In genomic region chr9:78547742-78548141, GRCm38 (mm10) we compare ENCODE assay signal across 16 mouse cellular contexts. TPM values are rescaled to one million over a fixed set of nuclear protein-coding genes. Genes with fewer than 3 reads are reported as not detected.
DNase-seq lines count a peak whose midpoint lies in the region; ATAC-seq and TF ChIP-seq lines count a peak whose summit lies in the region.
"Had no signal": no experiment of that assay in that cellular context is flagged by ENCODE, and none has a peak within 500 bp of the region (broad histone marks: within the 10 kb centered on the region; RNA-seq: fewer than 3 reads in every experiment).

No protein-coding gene starts in this region.

- intact Hi-C loops in left cerebral cortex, postnatal 36 days (cut with DNase I), result no loop called here

- H3K4me3 ChIP-seq in liver, embryonic 12.5 days, result no peak overlapping the region
- no peak overlapping the region for H3K4me3 ChIP-seq in liver, postnatal 0 days (ENCODE audit: low read depth, low read length)
- H3K4me3 ChIP-seq: heart, embryonic 13.5 days; hindbrain, embryonic 15.5 days; liver, embryonic 13.5 days; midbrain, embryonic 10.5 days; neural tube, embryonic 12.5 days had no signal

- POLR2A ChIA-PET in Patski (lab: Charles Lee), result no interaction called here

- in situ Hi-C loops in Patski (cut with MboI; ENCODE audit: low pct_unique_long_range_greater_than_20kb), result loop anchor here (25.0 kb wide), 1 partner anchor 185 kb away; the partner anchor contains the start of genes Dppa5a and Gsta2

- no peak overlapping the region for H3K27ac ChIP-seq in liver, embryonic 12.5 days
- H3K27ac ChIP-seq in liver, postnatal 0 days (ENCODE audit: low read depth), result no peak overlapping the region
- H3K27ac ChIP-seq: heart, embryonic 13.5 days; hindbrain, embryonic 15.5 days; liver, embryonic 13.5 days; midbrain, embryonic 10.5 days; neural tube, embryonic 12.5 days had no signal

- H3K27me3 ChIP-seq in liver, embryonic 12.5 days (replicated peaks), result no peaks in the 10 kb centered on the region
- no peaks in the 10 kb centered on the region for H3K27me3 ChIP-seq in Patski
- H3K27me3 ChIP-seq in liver, postnatal 0 days (ENCODE audit: insufficient read depth, low read length), result no peaks in the 10 kb centered on the region
- H3K27me3 ChIP-seq: heart, embryonic 13.5 days; hindbrain, embryonic 15.5 days; liver, embryonic 13.5 days; neural tube, embryonic 12.5 days had no signal

- CTCF ChIA-PET in Patski (lab: Charles Lee), result interaction anchor here (0.7 to 3.3 kb wide), 6 partner anchors 10 to 69 kb away, joined by 3 to 14 read pairs (median 4); partner anchors contain the start of gene Slc17a5

- H3K9ac ChIP-seq in liver, embryonic 12.5 days, result no peak overlapping the region
- no peak overlapping the region for H3K9ac ChIP-seq in liver, postnatal 0 days (replicated peaks)
- H3K9ac ChIP-seq: heart, embryonic 13.5 days; hindbrain, embryonic 15.5 days; liver, embryonic 13.5 days; neural tube, embryonic 12.5 days had no signal

- no peaks in the 10 kb centered on the region for H3K9me3 ChIP-seq in liver, embryonic 12.5 days (replicated peaks)
- H3K9me3 ChIP-seq in liver, postnatal 0 days (ENCODE audit: low read length), result no peaks in the 10 kb centered on the region
- H3K9me3 ChIP-seq: hindbrain, embryonic 15.5 days; liver, embryonic 13.5 days had no signal

- no peak for TF ChIP-seq EP300 in liver, postnatal 0 days (IDR thresholded peaks at IDR 0.05; ENCODE audit: low read depth)

- H3K4me2 ChIP-seq in liver, embryonic 12.5 days, result no peak overlapping the region
- H3K4me2 ChIP-seq in liver, postnatal 0 days (ENCODE audit: low read depth, low read length), result no peak overlapping the region
- H3K4me2 ChIP-seq: heart, embryonic 13.5 days; hindbrain, embryonic 15.5 days; liver, embryonic 13.5 days; neural tube, embryonic 12.5 days had no signal

- peak; percentile 46 for TF ChIP-seq CTCF in Patski (IDR thresholded peaks at IDR 0.05)
- TF ChIP-seq CTCF in liver, postnatal 0 days (IDR thresholded peaks at IDR 0.05; ENCODE audit: low read depth), result peak; percentile 61

- no peaks in the 10 kb centered on the region for H3K36me3 ChIP-seq in liver, embryonic 12.5 days
- no peaks in the 10 kb centered on the region for H3K36me3 ChIP-seq in liver, postnatal 0 days (replicated peaks; ENCODE audit: insufficient read depth, low read length)
- H3K36me3 ChIP-seq: liver, embryonic 13.5 days had no signal

- peak; percentile 21 for DNase-seq in embryo, embryonic 10 days (ENCODE audit: low spot score)
- DNase-seq in embryo, embryonic 9.5 days (ENCODE audit: extremely low spot score), result no peak
- DNase-seq in liver (peak; percentile 42), Patski (ENCODE audit: low read depth, low spot score) (no peak)
- no peak for DNase-seq in liver, postnatal 0 days
- DNase-seq in left cerebral cortex, postnatal 36 days (ENCODE audit: low spot score in 2 of 2), result no peak
- DNase-seq: adrenal gland, postnatal 25 days; B cell, adult 2 months; cerebellum, adult 11-12 months; liver, embryonic 13.5 days had no signal

- WGBS in liver, embryonic 12.5 days (ENCODE audit: insufficient replicate concordance), result 79% methylated on average over 12 of the region's 12 CpGs
- WGBS in liver, postnatal 0 days (ENCODE audit: insufficient replicate concordance), result 88% methylated on average over 12 of the region's 12 CpGs

- H3K4me1 ChIP-seq in liver, embryonic 12.5 days, result no peaks in the 10 kb centered on the region
- no peaks in the 10 kb centered on the region for H3K4me1 ChIP-seq in liver, postnatal 0 days (ENCODE audit: insufficient read depth)
- H3K4me1 ChIP-seq: heart, embryonic 13.5 days; hindbrain, embryonic 15.5 days; liver, embryonic 13.5 days; midbrain, embryonic 10.5 days; neural tube, embryonic 12.5 days had no signal

- ATAC-seq in liver, embryonic 12.5 days, result no peak
- peak; percentile 54 for ATAC-seq in Patski
- no peak for ATAC-seq in liver, postnatal 0 days
- no peak for ATAC-seq in frontal cortex, adult (ENCODE audit: low TSS enrichment)

RNA-seq across cellular contexts. Expression of gene Slc17a5, which starts 40.1 kb away (rescaled TPM):
- 5.6 and 6.0 TPM in 2 replicates for polyA plus RNA-seq in liver, embryonic 12.5 days (2016; fragmentation: Nextera tagmentation; extraction: Ambion mirVana)
- polyA plus RNA-seq in Patski (2021), result 29.9 TPM
- 5.2 and 6.2 TPM in 2 replicates for polyA plus RNA-seq in liver, postnatal 0 days (2015; fragmentation: Nextera tagmentation; extraction: Ambion mirVana)
- 10 to 100 TPM; 19.3 to 19.7 TPM for total RNA-seq in left cerebral cortex, postnatal 36 days (2021)

RNA-seq across cellular contexts. Expression of gene Eef1a1, which starts 58.8 kb away (rescaled TPM):
- 2,705 and 2,706 TPM in 2 replicates for polyA plus RNA-seq in liver, embryonic 12.5 days (2016; fragmentation: Nextera tagmentation; extraction: Ambion mirVana)
- polyA plus RNA-seq in Patski (2021), result 8,737 TPM
- polyA plus RNA-seq in liver, postnatal 0 days (2015; fragmentation: Nextera tagmentation; extraction: Ambion mirVana), result 1,946 and 1,972 TPM in 2 replicates
- 1,000 to 10,000 TPM; 2,126 to 2,321 TPM for total RNA-seq in left cerebral cortex, postnatal 36 days (2021)

Comparison
In these comparisons a context has a peak if more than half of its experiments do, and no peak if none do; other contexts are left out.
1. DNase-seq: peak in embryo, embryonic 10 days (single experiment) and liver (single experiment); none in embryo, embryonic 9.5 days (single experiment), Patski (single experiment), liver, postnatal 0 days (single experiment) and left cerebral cortex, postnatal 36 days (0 of 2).